Mouse (Mus musculus): ENCODE measurements at regions not wholly inside any gene's neighbourhood (a gene's known extent, or its start where the extent isn't known, plus 50 kb on each side); places are given as distances from the start of the nearest gene placed in this dataset.

DNA sequence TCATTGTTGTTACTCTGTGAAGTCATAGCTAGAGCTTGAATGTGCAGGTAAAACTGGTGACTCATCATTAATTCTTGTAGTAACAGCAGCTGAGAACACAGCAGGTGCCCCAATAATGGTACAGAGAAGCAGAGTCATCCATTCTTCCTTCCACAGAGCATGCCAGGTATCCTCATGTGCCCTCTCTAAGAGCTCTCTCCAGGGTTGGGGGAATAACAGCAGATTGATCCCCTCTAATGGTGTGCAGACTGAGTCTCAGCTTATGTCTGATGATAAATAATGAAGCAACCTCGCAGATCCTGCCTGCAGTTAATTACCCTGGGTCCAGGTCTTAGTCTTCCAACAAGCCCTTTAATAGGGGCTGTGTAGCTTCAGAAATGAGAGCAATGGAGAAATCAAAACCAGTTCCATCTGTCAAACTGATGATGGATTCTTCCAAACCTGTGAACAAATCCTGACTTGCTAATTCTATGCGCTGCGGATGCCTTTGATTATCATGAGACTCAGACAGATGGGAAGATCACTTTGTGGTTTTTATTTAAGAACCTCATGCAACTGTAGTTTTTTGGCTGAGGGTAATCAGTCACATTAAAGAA, 169.3 kb upstream of the Pex5l start:
- TF ChIP-seq CTCF (conservative IDR thresholded peaks at IDR 0.05; ENCODE audit: insufficient read depth, insufficient read length, low read depth, low read length) (no peak), POLR2A (IDR thresholded peaks at IDR 0.05; ENCODE audit: low read depth, low read length) (no peak)

All from kidney, adult 2 months (tissue).